Mouse (Mus musculus) intestine, embryonic 16.5 days (tissue): ENCODE data around the gene Ypel2. TPM values are rescaled to one million over a fixed set of nuclear protein-coding genes. Genes with fewer than 3 reads are reported as not detected.

Source experiments
- ATAC-seq: fragments of 200-750 bp; cut with Nextera tagmentation; 2 replicates; pipeline ENCODE4 v1.8.0; 2017; ENCODE audit warnings: moderate TSS enrichment, moderate library complexity
- H3K27ac ChIP-seq: fragments of 300-500 bp; sonication (generic); 2 replicates; pipeline ENCODE4 v1.5.1; 2014; ENCODE audit warnings: mild to moderate bottlenecking, low read length
- H3K27me3 ChIP-seq: fragments of 300-500 bp; sonication (generic); replicated peaks from 2 replicates; pipeline ENCODE4 v1.6.1; 2014; ENCODE audit warnings: low read length, control low read depth, mixed read lengths; ENCODE audit not compliant: control insufficient read depth, insufficient read depth
- H3K36me3 ChIP-seq: fragments of 300-500 bp; sonication (generic); 2 replicates; pipeline ENCODE4 v1.6.1; 2014; ENCODE audit warnings: low read length, control low read depth; ENCODE audit not compliant: control insufficient read depth, insufficient read depth
- H3K4me1 ChIP-seq: fragments of 300-500 bp; sonication (generic); 2 replicates; pipeline ENCODE4 v1.6.1; 2014; ENCODE audit warnings: low read length, control low read depth, mixed read lengths; ENCODE audit not compliant: control insufficient read depth, insufficient read depth
- H3K4me2 ChIP-seq: fragments of 300-500 bp; sonication (generic); 2 replicates; pipeline ENCODE4 v1.6.1; 2014; ENCODE audit warnings: low read depth, low read length, control low read depth
- H3K4me3 ChIP-seq: fragments of 300-500 bp; sonication (generic); 2 replicates; pipeline ENCODE4 v1.5.1; 2014; ENCODE audit warnings: mild to moderate bottlenecking, low read length
- H3K9ac ChIP-seq: fragments of 300-500 bp; sonication (generic); 2 replicates; pipeline ENCODE4 v1.6.1; 2014; ENCODE audit warnings: low read depth, low read length
- H3K9me3 ChIP-seq: fragments of 300-500 bp; sonication (generic); 2 replicates; pipeline ENCODE4 v1.6.1; 2016; ENCODE audit warnings: low read length, control low read depth; ENCODE audit not compliant: control insufficient read depth
- WGBS: fragments of 180-500 bp; shearing (Covaris S2); extraction: QIAGEN DNeasy Blood & Tissue Kit; methylation state at CpG from one replicate; pipeline ENCODE4 v1.1.7; 2014; 5-methylcytosine and 5-hydroxymethylcytosine counted together
- polyA plus RNA-seq: library from polyadenylated mRNA; unstranded; fragments of >200 nt; fragmentation: Nextera tagmentation; extraction: Ambion mirVana; gene quantifications from 2 replicates; pipeline ENCODE4 v1.2.1, GENCODE M21; 2015

Gene Ypel2
- polyA plus RNA-seq, 1 experiment from 2014 or later: 7.5 TPM

- Histone ChIP-seq H3K27ac (no peak overlapping the region), H3K4me2 (no peak overlapping the region), H3K27me3 (no peaks in the 10 kb centered on the region), H3K4me1 (peaks cover 7% of the 10 kb centered on the region), H3K36me3 (no peaks in the 10 kb centered on the region), H3K9me3 (no peaks in the 10 kb centered on the region), H3K9ac (no peak overlapping the region), H3K4me3 (no peak overlapping the region)
- no peak for ATAC-seq
Measured at GRCm38 (mm10) chr11:87021551-87021950, 28.0 kb upstream of the Ypel2 start.

DNA sequence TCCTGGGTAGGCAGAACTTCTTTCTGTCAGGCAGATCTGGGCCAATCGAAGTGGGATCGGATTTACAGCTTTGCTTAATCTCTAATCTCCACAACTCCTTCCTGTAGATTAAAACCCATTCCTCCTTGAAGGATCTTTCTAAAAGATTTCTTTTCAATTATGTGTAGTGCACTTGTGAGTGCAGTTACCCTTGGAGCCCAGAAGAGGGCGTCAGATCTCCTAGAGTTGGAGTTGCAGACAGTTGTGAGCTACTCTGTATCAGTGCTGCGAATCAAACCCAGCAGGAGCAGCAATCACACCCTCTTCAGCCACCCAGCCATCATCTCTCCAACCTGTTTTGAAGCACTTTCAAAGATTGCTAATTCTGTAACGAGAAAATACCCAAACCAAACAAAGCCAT lies 26.9 kb upstream of the Ypel2 start:
- H3K27me3 ChIP-seq: no peaks in the 10 kb centered on the region
- no peaks in the 10 kb centered on the region for H3K36me3 ChIP-seq
- no peak overlapping the region for H3K27ac ChIP-seq
- 82% methylated on average over 5 of the region's 5 CpGs for WGBS
- H3K4me3 ChIP-seq: no peak overlapping the region
- H3K9ac ChIP-seq: no peak overlapping the region
- no peaks in the 10 kb centered on the region for H3K4me1 ChIP-seq
- no peaks in the 10 kb centered on the region for H3K9me3 ChIP-seq
- H3K4me2 ChIP-seq: no peak overlapping the region
- ATAC-seq: no peak

GRCm38 (mm10) chr11:87019431-87019830 lies 25.9 kb upstream of the Ypel2 start:
- Histone ChIP-seq H3K4me3 (no peak overlapping the region), H3K9ac (no peak overlapping the region), H3K9me3 (no peaks in the 10 kb centered on the region), H3K4me1 (no peaks in the 10 kb centered on the region), H3K4me2 (no peak overlapping the region), H3K36me3 (no peaks in the 10 kb centered on the region), H3K27ac (no peak overlapping the region), H3K27me3 (no peaks in the 10 kb centered on the region)
- 77% methylated on average over 8 of the region's 8 CpGs for WGBS
- no peak for ATAC-seq

- Histone ChIP-seq H3K9me3 (no peaks in the 10 kb centered on the region), H3K4me2 (no peak overlapping the region), H3K4me1 (no peaks in the 10 kb centered on the region), H3K36me3 (no peaks in the 10 kb centered on the region), H3K27me3 (no peaks in the 10 kb centered on the region), H3K9ac (no peak overlapping the region), H3K4me3 (no peak overlapping the region), H3K27ac (no peak overlapping the region)
- ATAC-seq: no peak
- WGBS: 65% methylated on average over 4 of the region's 4 CpGs
Measured at GRCm38 (mm10) chr11:87018081-87018480, 24.6 kb upstream of the Ypel2 start.

DNA sequence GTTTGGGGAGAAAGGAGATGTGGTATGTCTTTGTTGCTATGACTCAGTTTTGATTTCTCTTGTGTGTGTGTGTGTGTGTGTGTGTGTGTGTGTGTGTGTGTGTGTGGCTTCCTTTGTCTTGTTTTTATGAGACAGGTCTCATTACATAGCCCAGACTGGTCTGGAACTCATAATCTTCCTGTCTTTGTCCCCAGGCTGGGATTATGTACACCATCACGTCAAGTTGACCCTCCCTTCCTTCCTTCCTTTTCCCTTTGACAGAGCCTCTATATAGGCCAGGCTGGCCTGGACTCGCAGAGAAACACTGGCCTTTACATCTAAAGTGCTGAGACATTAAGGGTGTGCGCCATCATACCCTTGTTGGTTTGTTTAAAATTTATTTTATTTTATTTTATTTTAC lies 22.2 kb upstream of the Ypel2 start:
- 76% methylated on average over 3 of the region's 3 CpGs for WGBS
- no peak overlapping the region for H3K4me2 ChIP-seq
- no peak overlapping the region for H3K9ac ChIP-seq
- H3K36me3 ChIP-seq: no peaks in the 10 kb centered on the region
- no peak overlapping the region for H3K4me3 ChIP-seq
- no peak overlapping the region for H3K27ac ChIP-seq
- no peaks in the 10 kb centered on the region for H3K4me1 ChIP-seq
- H3K27me3 ChIP-seq: no peaks in the 10 kb centered on the region
- no peak for ATAC-seq
- no peaks in the 10 kb centered on the region for H3K9me3 ChIP-seq

GRCm38 (mm10) chr11:87010476-87010875 lies 17.0 kb upstream of the Ypel2 start:
- Histone ChIP-seq H3K4me2 (no peak overlapping the region), H3K4me3 (no peak overlapping the region), H3K27ac (no peak overlapping the region), H3K27me3 (no peaks in the 10 kb centered on the region), H3K4me1 (peaks cover 3% of the 10 kb centered on the region; the same call in 1 of the 2 replicates), H3K9ac (no peak overlapping the region), H3K36me3 (no peaks in the 10 kb centered on the region), H3K9me3 (no peaks in the 10 kb centered on the region)
- peak; percentile 62 for ATAC-seq
- WGBS: 19% methylated on average over 9 of the region's 9 CpGs

DNA sequence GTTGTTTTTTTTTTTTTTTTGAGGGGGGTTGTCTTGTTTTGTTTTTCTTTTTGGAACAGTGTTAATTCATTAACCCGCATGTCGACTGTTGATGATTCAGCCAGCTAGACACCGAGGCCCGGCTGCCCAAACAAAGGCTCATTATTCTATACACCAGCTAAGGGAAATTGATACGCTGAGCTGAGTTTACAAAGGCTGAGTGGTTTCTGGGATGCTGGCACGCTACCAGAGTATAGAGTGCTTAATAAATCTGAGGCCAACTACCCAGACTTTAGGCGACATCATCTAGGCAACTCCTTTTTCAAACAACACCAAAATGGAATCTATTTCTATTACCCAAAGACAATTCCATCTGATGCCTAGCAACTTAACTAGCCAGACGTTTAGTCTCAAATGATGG lies 13.9 kb upstream of the Ypel2 start:
- Histone ChIP-seq H3K4me2 (no peak overlapping the region), H3K36me3 (no peaks in the 10 kb centered on the region), H3K9ac (no peak overlapping the region), H3K27me3 (no peaks in the 10 kb centered on the region), H3K9me3 (no peaks in the 10 kb centered on the region), H3K4me1 (peaks cover 3% of the 10 kb centered on the region; the same call in 1 of the 2 replicates), H3K4me3 (no peak overlapping the region), H3K27ac (no peak overlapping the region)
- 21% methylated on average over 8 of the region's 8 CpGs for WGBS
- no peak for ATAC-seq

DNA sequence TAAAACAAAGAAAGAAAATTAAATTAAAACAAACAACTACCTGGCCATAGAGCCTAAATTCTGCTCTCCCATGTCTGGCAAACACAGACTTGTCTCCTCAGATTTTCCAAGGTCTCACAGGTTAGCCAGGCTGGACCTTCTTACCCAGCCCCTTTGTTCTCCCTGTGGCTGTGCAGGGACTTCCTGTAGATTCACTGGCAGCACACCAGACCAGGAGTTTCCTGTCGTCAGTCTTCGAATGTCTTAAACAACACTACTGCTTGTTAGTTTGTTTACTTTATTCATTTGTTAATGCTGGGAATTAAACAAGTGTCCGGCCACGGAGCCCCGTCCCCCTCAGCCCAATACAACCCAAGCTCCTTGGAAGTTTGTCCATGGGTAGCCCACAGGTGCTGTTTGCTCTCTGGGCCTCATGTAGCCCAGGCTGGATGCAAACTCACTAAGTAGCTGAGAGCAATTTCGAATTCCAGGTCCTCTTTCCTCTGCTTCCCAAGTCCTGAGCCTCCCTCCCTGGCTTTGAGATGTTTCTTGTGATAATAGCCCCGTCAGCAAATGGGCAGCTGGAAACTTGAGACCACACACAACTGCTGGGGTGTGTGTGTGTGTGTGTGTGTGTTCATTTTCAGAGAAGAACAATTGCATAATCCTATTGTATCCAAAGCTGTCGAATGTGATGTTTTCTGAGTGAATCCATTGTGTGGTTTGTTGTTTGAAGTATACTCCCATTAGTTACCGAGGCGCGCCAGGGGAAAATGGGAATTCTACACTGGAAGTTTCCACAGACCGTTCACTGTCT lies 11.7 kb upstream of the Ypel2 start:
- H3K9me3 ChIP-seq: no peaks in the 10 kb centered on the region
- H3K27me3 ChIP-seq: no peaks in the 10 kb centered on the region
- H3K36me3 ChIP-seq: no peaks in the 10 kb centered on the region
- ATAC-seq: no peak
- WGBS: 50% methylated on average over 12 of the region's 12 CpGs
- H3K9ac ChIP-seq: no peak overlapping the region
- H3K27ac ChIP-seq: peak overlapping the region; percentile 54; the same call in 1 of the 2 replicates
- no peak overlapping the region for H3K4me3 ChIP-seq
- peaks cover 3% of the 10 kb centered on the region; the same call in 1 of the 2 replicates for H3K4me1 ChIP-seq
- no peak overlapping the region for H3K4me2 ChIP-seq

DNA sequence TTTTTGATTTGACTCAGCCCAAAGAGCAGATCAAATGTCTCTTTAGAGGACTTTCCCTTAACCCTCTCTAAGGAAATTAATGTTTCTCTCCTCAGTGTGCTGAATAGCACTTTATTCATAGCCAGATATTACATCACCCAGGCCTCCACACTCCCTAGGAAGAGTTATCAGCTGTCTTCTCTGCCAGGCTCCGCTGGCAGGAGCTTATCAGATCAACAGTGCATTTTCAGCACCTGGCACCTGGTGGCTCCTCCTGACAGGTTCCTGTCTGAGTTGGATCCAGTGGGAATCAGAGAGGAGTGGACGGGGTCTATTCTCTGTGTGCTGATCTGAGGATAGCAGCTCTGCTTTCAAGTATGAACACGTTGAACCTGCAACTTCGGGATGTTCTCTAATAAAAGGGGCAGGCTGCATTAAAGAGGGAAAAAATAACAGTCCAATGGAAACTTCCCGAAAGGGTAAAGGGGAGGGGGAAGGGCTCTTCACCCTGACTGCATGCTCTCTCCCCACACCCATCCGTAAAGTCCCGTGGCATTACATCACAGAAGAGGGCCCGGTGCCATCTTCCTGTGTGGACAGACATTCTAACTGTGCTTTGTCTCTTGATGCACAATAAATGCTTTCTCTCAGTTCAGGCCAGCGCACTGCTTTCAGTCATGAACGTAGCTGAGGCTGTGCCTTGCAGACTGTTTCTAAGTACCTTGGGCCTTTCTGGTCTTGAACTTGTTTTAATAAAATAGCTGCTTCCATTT lies 8.7 kb upstream of the Ypel2 start:
- H3K27me3 ChIP-seq: no peaks in the 10 kb centered on the region
- 77% methylated on average over 10 of the region's 10 CpGs for WGBS
- H3K4me3 ChIP-seq: no peak overlapping the region
- ATAC-seq: peak; percentile 38; the same call in 1 of the 2 replicates
- no peaks in the 10 kb centered on the region for H3K36me3 ChIP-seq
- no peaks in the 10 kb centered on the region for H3K9me3 ChIP-seq
- H3K9ac ChIP-seq: no peak overlapping the region
- H3K4me2 ChIP-seq: no peak overlapping the region
- no peak overlapping the region for H3K27ac ChIP-seq
- peaks cover 3% of the 10 kb centered on the region; the same call in 1 of the 2 replicates for H3K4me1 ChIP-seq
